Mouse (Mus musculus) stomach, embryonic 14.5 days (tissue): ENCODE results near the gene Cdv3. TPM values are rescaled to one million over a fixed set of nuclear protein-coding genes. Genes with fewer than 3 reads are reported as not detected.

Experiments used
- ATAC-seq: fragments of 200-750 bp; cut with Nextera tagmentation; 2 replicates; pipeline ENCODE4 v1.8.0; 2017; ENCODE audit warnings: low read depth, moderate TSS enrichment; ENCODE audit not compliant: insufficient number of reproducible peaks, insufficient read depth, low FRiP score
- H3K27ac ChIP-seq: fragments of 300-500 bp; sonication (generic); 2 replicates; pipeline ENCODE4 v1.5.1; 2014; ENCODE audit warnings: mild to moderate bottlenecking, low read length, moderate library complexity, mixed read lengths
- H3K27me3 ChIP-seq: fragments of 300-500 bp; sonication (generic); 2 replicates; pipeline ENCODE4 v1.6.1; 2014; ENCODE audit warnings: low read length, control low read depth, mixed read lengths; ENCODE audit not compliant: control insufficient read depth, insufficient read depth
- H3K36me3 ChIP-seq: fragments of 300-500 bp; sonication (generic); 2 replicates; pipeline ENCODE4 v1.6.1; 2014; ENCODE audit warnings: mild to moderate bottlenecking, control low read depth, low read length, moderate library complexity, mixed read lengths; ENCODE audit not compliant: control insufficient read depth, insufficient read depth
- H3K4me1 ChIP-seq: fragments of 300-500 bp; sonication (generic); 2 replicates; pipeline ENCODE4 v1.6.1; 2014; ENCODE audit warnings: low read length, control low read depth, mixed read lengths; ENCODE audit not compliant: control insufficient read depth, insufficient read depth
- H3K4me2 ChIP-seq: fragments of 300-500 bp; sonication (generic); replicated peaks from 2 replicates; pipeline ENCODE4 v1.6.1; 2014; ENCODE audit warnings: low read depth, low read length, control low read depth
- H3K4me3 ChIP-seq: fragments of 300-500 bp; sonication (generic); 2 replicates; pipeline ENCODE4 v1.5.1; 2014; ENCODE audit warnings: low read depth, low read length, control low read depth
- H3K9ac ChIP-seq: fragments of 300-500 bp; sonication (generic); replicated peaks from 2 replicates; pipeline ENCODE4 v1.6.1; 2014; ENCODE audit warnings: low read depth, mild to moderate bottlenecking, control low read depth, low read length, moderate library complexity, mixed read lengths
- H3K9me3 ChIP-seq: fragments of 300-500 bp; sonication (generic); 2 replicates; pipeline ENCODE4 v1.6.1; 2016; ENCODE audit warnings: low read depth, low read length, control low read depth; ENCODE audit not compliant: control insufficient read depth
- WGBS: fragments of 180-500 bp; shearing (Covaris S2); extraction: QIAGEN DNeasy Blood & Tissue Kit; methylation state at CpG from one replicate; pipeline ENCODE4 v1.1.7; 2014; 5-methylcytosine and 5-hydroxymethylcytosine counted together
- polyA plus RNA-seq: library from polyadenylated mRNA; unstranded; fragments of >200 nt; fragmentation: Nextera tagmentation; extraction: Ambion mirVana; gene quantifications from 2 replicates; pipeline ENCODE4 v1.2.1, GENCODE M21; 2014

Cdv3 gene
- polyA plus RNA-seq: 69.0 and 75.7 TPM in 2 replicates

GRCm38 (mm10) chr9:103365290-103366247 lies at the start of gene Cdv3:
Cdv3 (minus strand) TSS chr9:103365840.
- H3K4me3 ChIP-seq: peak within 1 kb of the TSS; percentile 88
- no peaks in the 10 kb centered on the region for H3K9me3 ChIP-seq
- peak within 1 kb of the TSS; percentile 97 for H3K27ac ChIP-seq
- WGBS: under 1% methylated on average over 82 of the region's 95 CpGs
- H3K4me1 ChIP-seq: peaks cover 13% of the 10 kb centered on the region; the same call in 1 of the 2 replicates
- peaks cover 16% of the 10 kb centered on the region for H3K36me3 ChIP-seq
- ATAC-seq: peak; percentile 99
- H3K9ac ChIP-seq: peak within 1 kb of the TSS; percentile 92
- H3K4me2 ChIP-seq: peak within 1 kb of the TSS; percentile 63
- no peaks in the 10 kb centered on the region for H3K27me3 ChIP-seq

DNA sequence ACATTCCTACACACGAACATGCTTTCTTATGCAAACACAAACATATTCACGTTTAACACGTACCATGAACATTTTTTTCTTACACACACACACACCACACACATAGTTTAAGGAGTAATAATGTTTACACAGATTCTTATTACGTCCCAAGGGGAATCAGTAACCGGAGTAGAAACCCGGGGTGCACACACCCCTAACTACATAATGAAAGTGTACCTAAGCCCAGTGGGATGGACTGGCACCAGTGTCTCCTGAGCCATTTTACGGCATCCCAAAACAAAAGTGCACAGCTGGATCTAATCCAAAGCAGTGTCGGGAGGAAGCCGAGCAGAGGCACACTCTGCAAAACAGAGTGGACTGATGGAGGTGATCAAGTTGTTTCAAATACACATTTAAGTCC lies 47.8 kb upstream of the Cdv3 start:
- H3K4me1 ChIP-seq: peaks cover 23% of the 10 kb centered on the region
- H3K27ac ChIP-seq: no peak overlapping the region
- no peaks in the 10 kb centered on the region for H3K27me3 ChIP-seq
- H3K4me2 ChIP-seq: no peak overlapping the region
- H3K36me3 ChIP-seq: no peaks in the 10 kb centered on the region
- no peaks in the 10 kb centered on the region for H3K9me3 ChIP-seq
- no peak overlapping the region for H3K4me3 ChIP-seq
- H3K9ac ChIP-seq: no peak overlapping the region
- no peak for ATAC-seq
- 31% methylated on average over 9 of the region's 9 CpGs for WGBS

DNA sequence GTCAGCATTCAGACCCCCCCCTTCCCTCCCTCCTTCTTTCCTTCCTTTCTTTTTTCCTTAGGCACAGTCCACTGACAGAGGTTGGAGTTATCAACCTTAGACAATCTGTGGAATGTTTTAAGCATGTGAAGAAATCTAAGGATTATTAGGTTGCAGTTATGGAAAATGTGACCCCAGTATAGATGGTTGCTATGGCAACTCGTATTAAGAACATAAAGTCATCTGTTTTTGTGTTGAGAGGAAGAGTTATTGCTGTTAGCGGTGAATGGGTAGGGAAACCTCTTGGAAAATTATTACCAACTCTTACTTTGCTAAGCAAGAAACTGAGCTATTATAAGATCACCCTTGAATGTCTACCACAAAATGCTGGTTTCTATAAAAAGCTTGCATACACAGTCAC lies 43.5 kb upstream of the Cdv3 start:
- Histone ChIP-seq H3K9me3 (no peaks in the 10 kb centered on the region), H3K9ac (no peak overlapping the region), H3K36me3 (no peaks in the 10 kb centered on the region), H3K27me3 (no peaks in the 10 kb centered on the region), H3K4me3 (no peak overlapping the region), H3K27ac (no peak overlapping the region), H3K4me2 (no peak overlapping the region), H3K4me1 (peaks cover 20% of the 10 kb centered on the region)
- ATAC-seq: no peak
- WGBS: 68% methylated on average over 2 of the region's 2 CpGs

DNA sequence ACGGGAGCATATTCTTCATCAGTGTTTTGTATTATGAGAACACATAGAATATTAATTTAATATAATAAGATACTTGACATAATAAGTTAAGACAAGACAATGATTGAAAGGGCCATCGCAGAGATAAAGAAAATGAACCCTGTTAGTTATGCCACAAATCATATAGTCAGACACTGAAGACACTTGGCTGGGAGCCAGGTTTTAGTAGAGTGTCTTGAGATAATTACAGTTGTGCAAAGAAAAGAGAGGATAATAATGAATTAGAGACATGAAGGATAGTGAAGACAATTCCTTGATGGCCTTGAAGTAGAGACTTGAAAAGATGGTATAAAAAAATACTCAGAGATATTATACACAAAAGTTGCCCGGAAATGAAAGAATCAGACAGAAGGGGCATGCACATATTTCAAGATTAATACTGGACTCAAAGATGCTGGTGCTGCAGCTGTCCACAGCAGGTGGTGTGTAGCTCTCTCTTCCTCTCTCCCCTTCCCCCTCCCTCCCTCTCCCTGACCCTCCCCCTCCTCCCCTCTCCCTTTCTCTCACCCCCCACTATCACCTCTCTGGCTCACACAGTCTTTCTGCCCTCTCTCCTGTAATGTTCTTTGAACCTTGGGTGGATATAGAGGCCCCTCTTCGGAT lies 42.6 kb upstream of the Cdv3 start:
- Histone ChIP-seq H3K9me3 (no peaks in the 10 kb centered on the region), H3K36me3 (no peaks in the 10 kb centered on the region), H3K4me3 (no peak overlapping the region), H3K4me2 (no peak overlapping the region), H3K27me3 (no peaks in the 10 kb centered on the region), H3K27ac (no peak overlapping the region), H3K9ac (no peak overlapping the region), H3K4me1 (peaks cover 13% of the 10 kb centered on the region; the same call in 1 of the 2 replicates)
- 49% methylated on average over 4 of the region's 4 CpGs for WGBS
- no peak for ATAC-seq

DNA sequence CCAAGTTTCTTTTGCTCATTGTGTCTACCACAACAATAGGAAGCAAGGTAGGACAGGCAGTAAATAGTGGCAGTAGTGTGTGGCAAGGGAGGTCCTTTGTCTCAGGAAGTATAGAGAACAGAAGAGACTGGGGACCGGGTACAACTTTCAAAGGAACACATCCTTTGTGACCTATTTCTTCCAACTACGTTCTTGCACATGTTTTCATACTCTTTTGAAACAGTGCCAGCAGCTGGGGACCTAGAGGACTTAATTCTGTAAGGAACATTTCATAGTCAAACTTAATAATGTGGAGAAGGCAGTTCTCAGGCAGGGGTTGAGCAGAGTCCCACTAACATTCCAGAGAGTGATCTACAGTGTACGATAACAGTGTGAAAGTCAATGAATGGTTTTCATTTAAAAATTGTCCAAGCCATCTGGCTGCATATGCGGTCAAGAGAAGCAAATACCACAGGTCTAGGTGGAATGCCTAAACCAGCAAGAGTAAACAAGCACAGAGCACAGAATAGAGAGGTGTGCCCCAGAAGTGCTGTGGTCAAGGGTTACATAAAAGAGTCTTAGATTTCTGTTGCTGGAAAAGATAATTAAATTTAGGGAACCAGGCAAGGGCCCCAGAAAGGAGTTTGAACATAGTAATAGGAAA lies 37.8 kb upstream of the Cdv3 start:
- Histone ChIP-seq H3K9ac (no peak overlapping the region), H3K27ac (no peak overlapping the region), H3K4me2 (no peak overlapping the region), H3K4me3 (no peak overlapping the region), H3K36me3 (no peaks in the 10 kb centered on the region), H3K9me3 (no peaks in the 10 kb centered on the region), H3K4me1 (no peaks in the 10 kb centered on the region), H3K27me3 (no peaks in the 10 kb centered on the region)
- 42% methylated on average over 4 of the region's 4 CpGs for WGBS
- ATAC-seq: no peak

GRCm38 (mm10) chr9:103398509-103399157 lies 33.0 kb upstream of the Cdv3 start:
- Histone ChIP-seq H3K9me3 (no peaks in the 10 kb centered on the region), H3K4me2 (no peak overlapping the region; the same call in 1 of the 2 replicates), H3K27me3 (no peaks in the 10 kb centered on the region), H3K9ac (no peak overlapping the region), H3K4me1 (no peaks in the 10 kb centered on the region), H3K4me3 (no peak overlapping the region), H3K36me3 (no peaks in the 10 kb centered on the region), H3K27ac (no peak overlapping the region)
- WGBS: 36% methylated on average over 21 of the region's 21 CpGs
- ATAC-seq: no peak

DNA sequence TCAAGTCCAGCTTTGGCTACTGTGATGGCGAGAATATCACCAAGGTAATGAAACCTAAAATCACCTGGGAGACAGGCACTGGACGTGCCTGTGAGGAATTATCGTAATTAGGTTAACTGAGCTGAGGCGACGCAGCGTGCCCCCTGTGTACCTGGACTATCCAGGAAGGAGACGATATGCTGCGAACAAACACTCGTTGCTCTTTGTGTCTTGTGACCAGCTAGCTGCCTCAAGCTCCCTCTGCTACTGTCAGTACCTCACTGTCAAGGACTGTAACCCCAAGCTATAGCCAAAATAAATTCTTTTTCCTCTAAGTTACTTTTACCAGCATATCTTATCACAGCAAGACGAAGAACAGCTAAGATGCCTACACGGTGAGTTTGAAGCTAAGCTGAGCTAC lies 27.6 kb upstream of the Cdv3 start:
- ATAC-seq: no peak
- Histone ChIP-seq H3K36me3 (no peaks in the 10 kb centered on the region), H3K27ac (no peak overlapping the region), H3K4me3 (no peak overlapping the region), H3K4me1 (no peaks in the 10 kb centered on the region), H3K27me3 (no peaks in the 10 kb centered on the region), H3K4me2 (no peak overlapping the region), H3K9me3 (no peaks in the 10 kb centered on the region), H3K9ac (no peak overlapping the region)
- 85% methylated on average over 11 of the region's 11 CpGs for WGBS

DNA sequence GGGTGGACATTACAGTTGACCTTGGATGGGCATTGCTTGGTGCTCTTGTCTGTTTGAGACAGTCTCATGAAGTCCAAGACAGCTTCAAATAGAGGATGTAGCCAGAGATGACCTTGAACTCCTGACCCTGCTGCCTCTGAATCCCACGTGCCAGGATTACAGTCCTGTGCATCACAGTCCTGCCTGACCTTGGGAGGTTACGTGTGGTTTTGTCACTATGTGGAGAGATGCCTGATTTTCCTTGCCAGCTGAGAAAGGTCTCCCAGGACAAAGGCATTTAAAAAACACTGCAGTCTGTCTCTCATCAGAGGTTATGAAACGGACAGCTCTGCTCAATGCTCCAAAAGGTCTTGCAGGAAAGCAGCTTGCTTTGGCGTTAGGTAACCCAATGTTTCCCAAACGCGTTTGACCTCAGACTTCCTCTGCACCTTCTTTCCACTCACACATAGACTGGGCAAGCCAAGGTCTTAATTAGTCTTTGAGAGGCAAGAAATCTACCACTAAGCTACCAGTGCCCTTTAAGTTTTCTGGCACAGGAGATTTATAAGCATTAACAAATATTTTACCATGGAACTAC lies 26.2 kb upstream of the Cdv3 start:
- H3K4me3 ChIP-seq: no peak overlapping the region
- no peak overlapping the region for H3K4me2 ChIP-seq
- H3K9ac ChIP-seq: no peak overlapping the region
- 72% methylated on average over 6 of the region's 6 CpGs for WGBS
- no peak overlapping the region for H3K27ac ChIP-seq
- no peaks in the 10 kb centered on the region for H3K27me3 ChIP-seq
- no peaks in the 10 kb centered on the region for H3K9me3 ChIP-seq
- H3K4me1 ChIP-seq: peaks cover 3% of the 10 kb centered on the region; the same call in 1 of the 2 replicates
- H3K36me3 ChIP-seq: no peaks in the 10 kb centered on the region
- ATAC-seq: no peak
